Mouse (Mus musculus) cortical plate, adult 2 months (tissue): ENCODE results near the gene Adam19.

Source experiments
- CTCF ChIP-seq: fragments of 200-500 bp; IDR thresholded peaks from 2 replicates; pipeline ENCODE4 v1.5.1; 2011; ENCODE audit warnings: mild to moderate bottlenecking, control low read depth, low read length; ENCODE audit not compliant: insufficient read depth; ENCODE audit errors: extremely low read depth
- POLR2A ChIP-seq: fragments of 200-500 bp; IDR thresholded peaks from 2 replicates; pipeline ENCODE4 v1.6.1; 2011; ENCODE audit warnings: mild to moderate bottlenecking, low read length, control low read depth; ENCODE audit not compliant: insufficient read depth; ENCODE audit errors: extremely low read depth

- TF ChIP-seq CTCF (no peak), POLR2A (no peak)
These were observed 28.1 kb downstream of the Adam19 start for GRCm38 (mm10) chr11:46083835-46084444.
